16 mouse cellular contexts compared by ENCODE assay signal in genomic region chr7:36529504-36530065, GRCm38 (mm10).
DNase-seq lines count a peak whose midpoint lies in the region; ATAC-seq lines count a peak whose summit lies in the region.
"Had no signal": no experiment of that assay in that cellular context is flagged by ENCODE, and none has a peak within 500 bp of the region (broad histone marks: within the 10 kb centered on the region; RNA-seq: fewer than 3 reads in every experiment).

No protein-coding gene starts in this region.

- H3K4me3 ChIP-seq in midbrain, embryonic 11.5 days (ENCODE audit: low read depth, low read length): no peak overlapping the region
- H3K4me3 ChIP-seq in midbrain, embryonic 13.5 days (replicated peaks): no peak overlapping the region
- no peak overlapping the region; the same call in 1 of the 2 replicates for H3K4me3 ChIP-seq in embryonic facial prominence, embryonic 14.5 days (ENCODE audit: low read depth, low read length)
- no peak overlapping the region for H3K4me3 ChIP-seq in neural tube, embryonic 14.5 days (ENCODE audit: low read depth, low read length)
- H3K4me3 ChIP-seq: heart, embryonic 12.5 days; layer of hippocampus, adult 2 months; stomach, embryonic 15.5 days had no signal

- H3K27me3 ChIP-seq in midbrain, embryonic 11.5 days (ENCODE audit: control insufficient read depth, insufficient read depth, low read length): peaks cover 4% of the 10 kb centered on the region; the same call in 1 of the 2 replicates
- H3K27me3 ChIP-seq in midbrain, embryonic 13.5 days: peaks cover 12% of the 10 kb centered on the region; the same call in 1 of the 2 replicates
- no peaks in the 10 kb centered on the region for H3K27me3 ChIP-seq in embryonic facial prominence, embryonic 14.5 days (replicated peaks; ENCODE audit: control insufficient read depth, insufficient read depth, low read length)
- no peaks in the 10 kb centered on the region for H3K27me3 ChIP-seq in neural tube, embryonic 14.5 days (ENCODE audit: control insufficient read depth, insufficient read depth, low read length)
- H3K27me3 ChIP-seq: stomach, embryonic 15.5 days had no signal

- peak; percentile 41; the same call in 1 of the 2 replicates for ATAC-seq in frontal cortex, adult (ENCODE audit: low TSS enrichment)
- no peak for ATAC-seq in midbrain, embryonic 11.5 days (ENCODE audit: low FRiP score)
- no peak for ATAC-seq in midbrain, embryonic 13.5 days
- ATAC-seq in embryonic facial prominence, embryonic 14.5 days (ENCODE audit: low read depth): no peak
- ATAC-seq in neural tube, embryonic 14.5 days (ENCODE audit: low read depth): no peak

- H3K4me2 ChIP-seq in midbrain, embryonic 11.5 days: no peak overlapping the region
- H3K4me2 ChIP-seq in midbrain, embryonic 13.5 days (replicated peaks): no peak overlapping the region
- H3K4me2 ChIP-seq in embryonic facial prominence, embryonic 14.5 days (ENCODE audit: low read depth, low read length): peak overlapping the region; percentile 37; the same call in 1 of the 2 replicates
- H3K4me2 ChIP-seq in neural tube, embryonic 14.5 days (ENCODE audit: low read depth, low read length): no peak overlapping the region
- H3K4me2 ChIP-seq: heart, embryonic 12.5 days; stomach, embryonic 15.5 days had no signal

- peaks cover 6% of the 10 kb centered on the region; the same call in 1 of the 2 replicates for H3K4me1 ChIP-seq in midbrain, embryonic 11.5 days (ENCODE audit: control insufficient read depth, insufficient read depth, low read length)
- peaks cover 7% of the 10 kb centered on the region for H3K4me1 ChIP-seq in midbrain, embryonic 13.5 days (replicated peaks)
- H3K4me1 ChIP-seq in embryonic facial prominence, embryonic 14.5 days (ENCODE audit: control insufficient read depth, insufficient read depth, low read length): 0 out of 2 replicates have a peak, but pooled peaks cover 4% of the 10 kb centered on the region
- peaks cover 4% of the 10 kb centered on the region; the same call in 1 of the 2 replicates for H3K4me1 ChIP-seq in neural tube, embryonic 14.5 days (ENCODE audit: control insufficient read depth, insufficient read depth, low read length)
- H3K4me1 ChIP-seq: heart, embryonic 12.5 days; stomach, embryonic 15.5 days had no signal

- H3K9me3 ChIP-seq in midbrain, embryonic 11.5 days (ENCODE audit: control insufficient read depth, low read length): no peaks in the 10 kb centered on the region
- H3K9me3 ChIP-seq in midbrain, embryonic 13.5 days: no peaks in the 10 kb centered on the region
- no peaks in the 10 kb centered on the region for H3K9me3 ChIP-seq in embryonic facial prominence, embryonic 14.5 days (ENCODE audit: control insufficient read depth, low read length)
- no peaks in the 10 kb centered on the region for H3K9me3 ChIP-seq in neural tube, embryonic 14.5 days (ENCODE audit: control insufficient read depth, low read length)
- H3K9me3 ChIP-seq: stomach, embryonic 15.5 days had no signal

- H3K27ac ChIP-seq in midbrain, embryonic 11.5 days (ENCODE audit: low read depth, low read length): no peak overlapping the region
- no peak overlapping the region for H3K27ac ChIP-seq in midbrain, embryonic 13.5 days
- H3K27ac ChIP-seq in embryonic facial prominence, embryonic 14.5 days (replicated peaks; ENCODE audit: low read depth, low read length): no peak overlapping the region
- peak overlapping the region; percentile 2; the same call in 1 of the 2 replicates for H3K27ac ChIP-seq in neural tube, embryonic 14.5 days (ENCODE audit: low read depth, low read length)
- H3K27ac ChIP-seq: kidney, postnatal 0 days; layer of hippocampus, adult 2 months; stomach, embryonic 15.5 days had no signal

- 86% methylated on average over 15 of the region's 15 CpGs for WGBS in midbrain, embryonic 11.5 days
- WGBS in midbrain, embryonic 13.5 days: 80% methylated on average over 15 of the region's 15 CpGs
- WGBS in embryonic facial prominence, embryonic 14.5 days: 50% methylated on average over 15 of the region's 15 CpGs
- 59% methylated on average over 15 of the region's 15 CpGs for WGBS in neural tube, embryonic 14.5 days

- H3K9ac ChIP-seq in midbrain, embryonic 11.5 days (ENCODE audit: low read length): no peak overlapping the region
- H3K9ac ChIP-seq in midbrain, embryonic 13.5 days (replicated peaks): no peak overlapping the region
- H3K9ac ChIP-seq in embryonic facial prominence, embryonic 14.5 days (ENCODE audit: low read depth, low read length): no peak overlapping the region
- H3K9ac ChIP-seq in neural tube, embryonic 14.5 days (replicated peaks; ENCODE audit: low read depth, low read length): no peak overlapping the region
- H3K9ac ChIP-seq: heart, embryonic 12.5 days; stomach, embryonic 15.5 days had no signal

- DNase-seq in frontal cortex, postnatal 10 days (ENCODE audit: low spot score in 2 of 2): no peak
- DNase-seq in midbrain, embryonic 11.5 days (ENCODE audit: low spot score, missing footprints): peak; percentile 59
- peak; percentile 68 for DNase-seq in embryonic facial prominence, embryonic 14.5 days (ENCODE audit: low spot score)
- DNase-seq in adrenal gland, postnatal 36 days: no peak
- DNase-seq: adrenal gland, postnatal 14 days; cerebellum, adult 8-10 months; kidney, adult 11 months; lung, postnatal 10 days; right cerebral cortex, adult 18-20 months had no signal

- no peaks in the 10 kb centered on the region for H3K36me3 ChIP-seq in midbrain, embryonic 11.5 days (ENCODE audit: control insufficient read depth, insufficient read depth, low read length)
- no peaks in the 10 kb centered on the region for H3K36me3 ChIP-seq in midbrain, embryonic 13.5 days
- no peaks in the 10 kb centered on the region for H3K36me3 ChIP-seq in embryonic facial prominence, embryonic 14.5 days (ENCODE audit: control insufficient read depth, insufficient read depth, low read length)
- no peaks in the 10 kb centered on the region for H3K36me3 ChIP-seq in neural tube, embryonic 14.5 days (ENCODE audit: control insufficient read depth, insufficient read depth, low read length)
- H3K36me3 ChIP-seq: heart, embryonic 12.5 days; stomach, embryonic 15.5 days had no signal

Comparison
In these comparisons a context has a peak if more than half of its experiments do, and no peak if none do; other contexts are left out.
1. DNase-seq: peak in midbrain, embryonic 11.5 days (single experiment) and embryonic facial prominence, embryonic 14.5 days (single experiment); none in frontal cortex, postnatal 10 days (0 of 2) and adrenal gland, postnatal 36 days (0 of 2).